Mouse (Mus musculus) liver, embryonic 15.5 days (tissue): Measurements from ENCODE around the gene Casc3. TPM values are rescaled to one million over a fixed set of nuclear protein-coding genes. Genes with fewer than 3 reads are reported as not detected.
A peak's percentile ranks its signal among the peaks of the same experiment; 100 is the strongest.

ENCODE experiments used
- ATAC-seq: fragments of 200-750 bp; cut with Nextera tagmentation; 2 replicates; pipeline ENCODE4 v1.8.0; 2017; ENCODE audit warnings: moderate number of reproducible peaks, mild to moderate bottlenecking, moderate library complexity; ENCODE audit not compliant: insufficient read depth
- H3K27ac ChIP-seq: fragments of 300-500 bp; sonication (generic); replicated peaks from 2 replicates; pipeline ENCODE4 v1.5.1; 2015; ENCODE audit warnings: mild to moderate bottlenecking, inconsistent platforms
- H3K27me3 ChIP-seq: fragments of 300-500 bp; sonication (generic); 2 replicates; pipeline ENCODE4 v1.6.1; 2015; ENCODE audit warnings: mild to moderate bottlenecking, inconsistent platforms
- H3K36me3 ChIP-seq: fragments of 300-500 bp; sonication (generic); replicated peaks from 2 replicates; pipeline ENCODE4 v1.6.1; 2015; ENCODE audit warnings: moderate library complexity, mild to moderate bottlenecking, inconsistent platforms
- H3K4me1 ChIP-seq: fragments of 300-500 bp; sonication (generic); replicated peaks from 2 replicates; pipeline ENCODE4 v1.6.1; 2015; ENCODE audit warnings: inconsistent platforms
- H3K4me2 ChIP-seq: fragments of 300-500 bp; sonication (generic); 2 replicates; pipeline ENCODE4 v1.6.1; 2015; ENCODE audit warnings: moderate library complexity, mild to moderate bottlenecking, inconsistent platforms
- H3K4me3 ChIP-seq: fragments of 300-500 bp; sonication (generic); replicated peaks from 2 replicates; pipeline ENCODE4 v1.5.1; 2015; ENCODE audit warnings: mild to moderate bottlenecking, inconsistent platforms
- H3K9ac ChIP-seq: fragments of 300-500 bp; sonication (generic); 2 replicates; pipeline ENCODE4 v1.6.1; 2015; ENCODE audit warnings: moderate library complexity, mild to moderate bottlenecking, inconsistent platforms
- H3K9me3 ChIP-seq: fragments of 300-500 bp; sonication (generic); replicated peaks from 2 replicates; pipeline ENCODE4 v1.6.1; 2016; ENCODE audit warnings: inconsistent platforms
- WGBS: fragments of 180-500 bp; shearing (Covaris S2); methylation state at CpG from one replicate; pipeline ENCODE4 v1.1.7; 2015; ENCODE audit warnings: mixed read lengths; ENCODE audit not compliant: insufficient replicate concordance; 5-methylcytosine and 5-hydroxymethylcytosine counted together
- polyA plus RNA-seq: library from polyadenylated mRNA; unstranded; fragments of >200 nt; fragmentation: Nextera tagmentation; extraction: Ambion mirVana; gene quantifications from 2 replicates; pipeline ENCODE4 v1.2.1, GENCODE M21; 2015

Casc3 gene
- polyA plus RNA-seq, 1 experiment from 2014 or later = 14.4 TPM

GRCm38 (mm10) chr11:98785772-98786281 is 18.9 kb upstream of the Casc3 start:
- H3K9me3 ChIP-seq = no peaks in the 10 kb centered on the region
- no peak overlapping the region for H3K4me3 ChIP-seq
- WGBS = 4% methylated on average over 12 of the region's 12 CpGs
- H3K4me2 ChIP-seq = peak overlapping the region; percentile 50
- H3K4me1 ChIP-seq = peaks cover 89% of the 10 kb centered on the region
- H3K36me3 ChIP-seq = no peaks in the 10 kb centered on the region
- ATAC-seq = no peak
- H3K9ac ChIP-seq = 0 out of 2 replicates have a peak overlapping the region, but pooled peaks have one; percentile 12
- H3K27ac ChIP-seq = peak overlapping the region; percentile 73
- H3K27me3 ChIP-seq = peaks cover 10% of the 10 kb centered on the region

GRCm38 (mm10) chr11:98786359-98787214 is 18.1 kb upstream of the Casc3 start:
- Histone ChIP-seq H3K27me3 (peaks cover 10% of the 10 kb centered on the region), H3K36me3 (no peaks in the 10 kb centered on the region), H3K4me3 (no peak overlapping the region), H3K4me2 (peak overlapping the region; percentile 50), H3K27ac (peak overlapping the region; percentile 73), H3K9me3 (no peaks in the 10 kb centered on the region), H3K9ac (peak overlapping the region; percentile 12; the same call in 1 of the 2 replicates), H3K4me1 (peaks cover 95% of the 10 kb centered on the region)
- WGBS = 2% methylated on average over 15 of the region's 15 CpGs
- ATAC-seq = peak; percentile 47

- H3K27me3 ChIP-seq = peaks cover 10% of the 10 kb centered on the region
- no peak for ATAC-seq
- no peaks in the 10 kb centered on the region for H3K36me3 ChIP-seq
- H3K27ac ChIP-seq = peak overlapping the region; percentile 73
- H3K4me2 ChIP-seq = peak overlapping the region; percentile 2; the same call in 1 of the 2 replicates
- 28% methylated on average over 7 of the region's 7 CpGs for whole genome bisulfite sequencing
- H3K4me1 ChIP-seq = peaks cover 95% of the 10 kb centered on the region
- no peaks in the 10 kb centered on the region for H3K9me3 ChIP-seq
- H3K4me3 ChIP-seq = no peak overlapping the region
- no peak overlapping the region for H3K9ac ChIP-seq
Measured at GRCm38 (mm10) chr11:98787229-98787628, 17.5 kb upstream of the Casc3 start.

GRCm38 (mm10) chr11:98787691-98788090 is 17.0 kb upstream of the Casc3 start:
- WGBS = 90% methylated on average over 1 of the region's 1 CpGs
- peak overlapping the region; percentile 73 for H3K27ac ChIP-seq

GRCm38 (mm10) chr11:98788139-98788538 is 16.6 kb upstream of the Casc3 start:
- H3K4me2 ChIP-seq = peak overlapping the region; percentile 91
- H3K36me3 ChIP-seq = no peaks in the 10 kb centered on the region
- H3K27ac ChIP-seq = peak overlapping the region; percentile 78
- peaks cover 10% of the 10 kb centered on the region for H3K27me3 ChIP-seq
- H3K4me1 ChIP-seq = peaks cover 93% of the 10 kb centered on the region
- no peak for ATAC-seq
- no peaks in the 10 kb centered on the region for H3K9me3 ChIP-seq
- H3K4me3 ChIP-seq = 0 out of 2 replicates have a peak overlapping the region, but pooled peaks have one; percentile 62
- WGBS = 92% methylated on average over 5 of the region's 5 CpGs
- no peak overlapping the region for H3K9ac ChIP-seq

More at GRCm38 (mm10) chr11:98787691-98788090, 17.0 kb upstream of the Casc3 start:
- no peak overlapping the region for H3K4me3 ChIP-seq
- H3K36me3 ChIP-seq = no peaks in the 10 kb centered on the region
- ATAC-seq = no peak
- H3K4me1 ChIP-seq = peaks cover 95% of the 10 kb centered on the region
- H3K9ac ChIP-seq = no peak overlapping the region
- H3K27me3 ChIP-seq = peaks cover 10% of the 10 kb centered on the region
- H3K4me2 ChIP-seq = no peak overlapping the region
- no peaks in the 10 kb centered on the region for H3K9me3 ChIP-seq

GRCm38 (mm10) chr11:98788550-98789218 is 16.0 kb upstream of the Casc3 start:
- H3K27ac ChIP-seq = peak overlapping the region; percentile 78
- no peaks in the 10 kb centered on the region for H3K9me3 ChIP-seq
- peaks cover 93% of the 10 kb centered on the region for H3K4me1 ChIP-seq
- no peaks in the 10 kb centered on the region for H3K36me3 ChIP-seq
- H3K4me3 ChIP-seq = peak overlapping the region; percentile 62
- peak overlapping the region; percentile 91 for H3K4me2 ChIP-seq
- 8% methylated on average over 18 of the region's 18 CpGs for WGBS
- peaks cover 10% of the 10 kb centered on the region for H3K27me3 ChIP-seq
- peak; percentile 75 for ATAC-seq
- peak overlapping the region; percentile 62; the same call in 1 of the 2 replicates for H3K9ac ChIP-seq

GRCm38 (mm10) chr11:98789219-98789807 is 15.4 kb upstream of the Casc3 start:
- no peaks in the 10 kb centered on the region for H3K9me3 ChIP-seq
- H3K27ac ChIP-seq = peak overlapping the region; percentile 53
- peak overlapping the region; percentile 62 for H3K4me3 ChIP-seq
- ATAC-seq = peak; percentile 16; the same call in 1 of the 2 replicates
- H3K27me3 ChIP-seq = peaks cover 10% of the 10 kb centered on the region
- under 1% methylated on average over 25 of the region's 25 CpGs for whole genome bisulfite sequencing
- H3K4me1 ChIP-seq = peaks cover 93% of the 10 kb centered on the region
- H3K4me2 ChIP-seq = peak overlapping the region; percentile 91
- peak overlapping the region; percentile 62 for H3K9ac ChIP-seq
- no peaks in the 10 kb centered on the region for H3K36me3 ChIP-seq

GRCm38 (mm10) chr11:98789824-98790223 is 14.9 kb upstream of the Casc3 start:
- no peak for ATAC-seq
- peak overlapping the region; percentile 62 for H3K4me3 ChIP-seq
- H3K36me3 ChIP-seq = no peaks in the 10 kb centered on the region
- WGBS = 16% methylated on average over 5 of the region's 5 CpGs
- H3K9ac ChIP-seq = peak overlapping the region; percentile 62
- peak overlapping the region; percentile 91 for H3K4me2 ChIP-seq
- no peaks in the 10 kb centered on the region for H3K9me3 ChIP-seq
- H3K27me3 ChIP-seq = peaks cover 7% of the 10 kb centered on the region
- H3K4me1 ChIP-seq = peaks cover 94% of the 10 kb centered on the region
- H3K27ac ChIP-seq = peak overlapping the region; percentile 53; the same call in 1 of the 2 replicates

- Histone ChIP-seq H3K9ac (no peak overlapping the region), H3K4me2 (no peak overlapping the region; the same call in 1 of the 2 replicates), H3K27ac (no peak overlapping the region), H3K9me3 (no peaks in the 10 kb centered on the region), H3K36me3 (no peaks in the 10 kb centered on the region), H3K27me3 (no peaks in the 10 kb centered on the region), H3K4me1 (peaks cover 85% of the 10 kb centered on the region), H3K4me3 (no peak overlapping the region)
- ATAC-seq = no peak
- 81% methylated on average over 5 of the region's 5 CpGs for WGBS
Measured at GRCm38 (mm10) chr11:98790631-98791205, 14.0 kb upstream of the Casc3 start.

- 76% methylated on average over 1 of the region's 1 CpGs for WGBS
- Histone ChIP-seq H3K4me2 (no peak overlapping the region), H3K27me3 (no peaks in the 10 kb centered on the region), H3K36me3 (no peaks in the 10 kb centered on the region), H3K9ac (no peak overlapping the region), H3K4me1 (peaks cover 85% of the 10 kb centered on the region), H3K27ac (no peak overlapping the region), H3K4me3 (no peak overlapping the region), H3K9me3 (no peaks in the 10 kb centered on the region)
- ATAC-seq = no peak
Measured at GRCm38 (mm10) chr11:98791448-98791847, 13.3 kb upstream of the Casc3 start.
